Mouse (Mus musculus): ENCODE data around the gene Gm21319.
"Not testable (repeated sequence)": the region's sequence is repeated elsewhere in the genome, so short reads cannot be mapped to it uniquely, and the experiment has no call there.

Gene Gm21319

DNA sequence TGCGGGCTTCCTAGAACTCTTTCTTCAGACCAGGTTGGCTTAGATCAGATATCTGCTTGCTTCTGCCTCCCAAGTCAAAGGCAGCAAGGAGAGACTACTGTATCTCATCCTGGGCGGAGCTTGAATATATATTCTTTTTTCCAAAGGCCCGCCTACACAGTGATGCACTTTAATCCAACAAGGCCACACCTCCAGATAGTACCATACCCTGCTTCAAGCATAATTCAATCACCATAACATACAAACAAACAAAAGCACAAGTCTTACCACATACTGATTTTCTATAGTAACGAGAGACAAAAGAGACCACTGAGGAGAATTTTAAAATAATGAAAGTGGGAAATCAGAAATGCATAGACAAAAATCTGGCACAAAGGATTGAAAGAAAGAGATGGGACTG lies at the start of gene Gm21319:
Gene Gm21319 (minus strand): TSS at position 101 of the 400 bp plus-strand sequence.
- DNase-seq (ENCODE audit: low read depth, low spot score): not testable (repeated sequence)

DNA sequence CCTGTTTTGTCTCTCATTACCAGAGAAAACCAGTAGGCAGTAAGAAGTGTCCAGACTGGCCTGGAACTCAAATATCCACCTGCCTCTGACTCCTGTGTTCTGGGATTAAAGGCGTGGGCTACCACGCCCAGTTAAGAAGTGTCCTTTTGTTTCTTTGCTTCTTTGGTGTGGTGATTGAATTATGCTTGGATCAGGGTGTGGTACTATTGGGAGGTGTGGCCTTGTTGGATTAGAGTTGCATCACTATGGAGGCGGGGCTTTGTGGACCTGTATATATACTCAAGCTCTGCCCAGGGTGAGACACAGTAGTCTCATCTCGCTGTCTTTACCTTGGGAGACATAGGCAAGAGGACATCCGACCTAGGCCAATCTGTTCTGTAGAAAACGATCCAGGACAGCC lies 40.7 kb upstream of the Gm21319 start, which contains the start of gene BB287469:
Gene BB287469 (plus strand): TSS at position 301 of the 400 bp plus-strand sequence.
- not testable (repeated sequence) for DNase-seq (ENCODE audit: low read depth, low spot score)

DNA sequence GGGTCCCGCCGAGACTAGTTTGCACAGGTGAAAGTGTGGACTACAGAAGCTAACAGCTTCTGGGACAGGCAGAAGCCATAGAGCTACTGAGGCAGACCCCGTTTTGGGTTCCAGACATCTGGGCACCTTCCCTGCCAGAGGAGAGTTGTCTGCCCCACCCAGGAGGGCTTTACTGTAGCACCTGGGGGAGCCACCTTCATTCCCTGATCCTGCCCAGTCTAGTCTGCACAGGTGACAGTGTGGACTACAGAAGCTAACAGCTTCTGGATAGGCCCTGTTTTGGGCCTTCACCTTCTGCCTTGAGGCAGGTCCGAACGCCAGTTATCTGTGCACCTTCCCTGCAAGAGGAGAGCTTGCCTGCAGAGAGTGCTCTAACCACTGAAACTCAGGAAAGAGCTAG lies 22.4 kb upstream of the Gm21319 start:
- not testable (repeated sequence) for DNase-seq (ENCODE audit: low read depth, low spot score)

DNA sequence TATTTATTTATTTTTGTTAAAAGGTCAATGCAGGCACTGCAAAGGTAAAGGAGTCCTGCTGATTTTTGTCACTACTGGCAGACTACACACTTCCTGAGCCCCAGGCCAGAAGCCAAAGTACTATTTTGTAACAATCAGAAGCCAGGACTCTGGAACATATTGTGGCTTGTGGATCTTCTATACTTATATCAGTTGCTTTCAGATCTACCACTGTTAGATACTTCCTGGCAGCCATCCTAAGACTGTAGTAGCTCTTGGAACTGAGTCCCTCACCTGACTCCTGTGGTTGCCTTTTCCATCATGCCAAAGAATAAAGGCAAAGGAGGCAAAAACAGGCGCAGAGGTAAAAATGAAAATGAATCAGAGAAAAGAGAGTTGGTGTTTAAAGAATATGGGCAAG lies 19.7 kb upstream of the Gm21319 start, which contains the start of gene Gm21936:
Gene Gm21936 (plus strand): TSS at position 301 of the 400 bp plus-strand sequence.
- DNase-seq (ENCODE audit: low read depth, low spot score): not testable (repeated sequence)
